9 mouse cellular contexts compared by ENCODE assay signal in the genomic region with DNA sequence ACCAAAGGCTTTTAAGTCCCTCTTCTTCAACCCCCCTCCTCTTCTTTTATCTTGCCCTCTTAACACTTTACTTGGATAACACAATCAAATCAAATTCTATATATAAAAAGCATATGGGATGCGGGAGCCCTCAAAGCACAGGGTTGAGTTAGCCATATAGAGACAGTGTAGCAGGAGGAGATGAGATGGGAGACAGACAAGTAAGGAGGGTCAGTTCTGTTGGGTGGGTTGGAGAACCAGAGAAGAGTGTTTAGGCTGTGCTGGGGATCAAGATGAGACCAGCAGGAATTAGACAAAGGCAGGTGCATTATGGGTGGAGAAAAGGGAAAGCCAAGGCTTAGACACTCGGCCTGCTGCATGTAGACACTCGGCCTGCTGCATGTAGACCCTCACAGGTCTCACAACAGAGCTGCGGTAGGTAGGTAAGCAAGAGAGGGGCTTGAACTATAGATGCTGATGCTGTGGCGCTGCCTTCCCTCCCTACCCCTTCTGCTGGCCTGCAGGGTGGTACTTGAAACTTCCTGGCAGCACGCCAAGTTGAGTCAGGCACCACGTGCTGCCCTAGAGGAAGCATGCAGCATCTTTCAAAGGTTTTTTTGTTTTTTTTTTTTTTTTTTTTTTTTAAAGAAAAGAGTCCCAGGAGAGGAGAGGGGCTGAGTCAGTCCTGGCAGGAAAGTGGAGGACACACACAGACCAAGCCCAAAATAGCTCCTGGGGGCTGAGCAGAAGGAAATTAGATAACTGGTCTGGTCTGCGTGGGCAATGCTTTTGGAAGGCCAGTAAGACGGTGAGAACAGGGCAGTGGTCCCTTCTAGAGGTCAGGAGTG.
DNase-seq lines count a peak whose midpoint lies in the region; ATAC-seq lines count a peak whose summit lies in the region.
"Had no signal": no experiment of that assay in that cellular context is flagged by ENCODE, and none has a peak within 500 bp of the region (broad histone marks: within the 10 kb centered on the region; RNA-seq: fewer than 3 reads in every experiment).

No protein-coding gene starts in this region.

- no peak overlapping the region; the same call in 1 of the 2 replicates for H3K9ac ChIP-seq in embryonic facial prominence, embryonic 11.5 days (replicated peaks; ENCODE audit: low read length)
- H3K9ac ChIP-seq in heart, embryonic 13.5 days: no peak overlapping the region
- no peak overlapping the region for H3K9ac ChIP-seq in stomach, embryonic 14.5 days (replicated peaks; ENCODE audit: low read depth, low read length)
- H3K9ac ChIP-seq: liver, embryonic 14.5 days had no signal

- ATAC-seq in embryonic facial prominence, embryonic 11.5 days (replicated peaks; ENCODE audit: insufficient number of reproducible peaks, low FRiP score, low TSS enrichment, low read depth): peak; percentile 87
- 0 out of 2 replicates have a peak, but pooled peaks have one; percentile 16 for ATAC-seq in heart, embryonic 13.5 days (ENCODE audit: extremely low read depth, insufficient number of reproducible peaks, low FRiP score, low TSS enrichment)
- ATAC-seq in stomach, embryonic 14.5 days (ENCODE audit: insufficient number of reproducible peaks, insufficient read depth, low FRiP score, low read depth): peak; percentile 65; the same call in 1 of the 2 replicates

- intact Hi-C loops in heart, postnatal 25 days (cut with DNase I): loop anchor here (2.0 kb wide), 1 partner anchor 31 kb away; no protein-coding TSS in a partner anchor

- H3K27ac ChIP-seq in embryonic facial prominence, embryonic 11.5 days (replicated peaks; ENCODE audit: low read depth, low read length): no peak overlapping the region; the same call in 1 of the 2 replicates
- peak overlapping the region; percentile 76 for H3K27ac ChIP-seq in heart, embryonic 13.5 days (replicated peaks)
- H3K27ac ChIP-seq in midbrain, embryonic 10.5 days (replicated peaks): peak overlapping the region; percentile 75
- peak overlapping the region; percentile 40; the same call in 1 of the 2 replicates for H3K27ac ChIP-seq in stomach, embryonic 14.5 days (ENCODE audit: low read length)
- H3K27ac ChIP-seq: liver, embryonic 14.5 days had no signal

- H3K27me3 ChIP-seq in embryonic facial prominence, embryonic 11.5 days (ENCODE audit: control insufficient read depth, insufficient read depth, low read length): no peaks in the 10 kb centered on the region
- H3K27me3 ChIP-seq in heart, embryonic 13.5 days (replicated peaks): no peaks in the 10 kb centered on the region
- 0 out of 2 replicates have a peak, but pooled peaks cover 3% of the 10 kb centered on the region for H3K27me3 ChIP-seq in midbrain, embryonic 10.5 days (ENCODE audit: low read depth, poor library complexity, severe bottlenecking)
- H3K27me3 ChIP-seq in stomach, embryonic 14.5 days (ENCODE audit: control insufficient read depth, insufficient read depth, low read length): no peaks in the 10 kb centered on the region

- H3K4me1 ChIP-seq in embryonic facial prominence, embryonic 11.5 days (ENCODE audit: control insufficient read depth, insufficient read depth, low read length): peaks cover 2% of the 10 kb centered on the region
- H3K4me1 ChIP-seq in heart, embryonic 13.5 days: peaks cover 35% of the 10 kb centered on the region
- peaks cover 34% of the 10 kb centered on the region for H3K4me1 ChIP-seq in midbrain, embryonic 10.5 days
- H3K4me1 ChIP-seq in stomach, embryonic 14.5 days (ENCODE audit: control insufficient read depth, insufficient read depth, low read length): peaks cover 12% of the 10 kb centered on the region; the same call in 1 of the 2 replicates

- no peaks in the 10 kb centered on the region for H3K9me3 ChIP-seq in embryonic facial prominence, embryonic 11.5 days (replicated peaks; ENCODE audit: control insufficient read depth, low read length)
- no peaks in the 10 kb centered on the region for H3K9me3 ChIP-seq in heart, embryonic 13.5 days
- no peaks in the 10 kb centered on the region for H3K9me3 ChIP-seq in midbrain, embryonic 10.5 days (replicated peaks)
- no peaks in the 10 kb centered on the region for H3K9me3 ChIP-seq in stomach, embryonic 14.5 days (ENCODE audit: control insufficient read depth, low read depth, low read length)

- WGBS in embryonic facial prominence, embryonic 11.5 days: 39% methylated on average over 9 of the region's 9 CpGs
- WGBS in heart, embryonic 13.5 days: 27% methylated on average over 9 of the region's 9 CpGs
- 68% methylated on average over 9 of the region's 9 CpGs for WGBS in midbrain, embryonic 10.5 days
- WGBS in stomach, embryonic 14.5 days: 41% methylated on average over 9 of the region's 9 CpGs

- H3K4me3 ChIP-seq in embryonic facial prominence, embryonic 11.5 days (ENCODE audit: low read depth, low read length): no peak overlapping the region
- no peak overlapping the region for H3K4me3 ChIP-seq in heart, embryonic 13.5 days
- no peak overlapping the region for H3K4me3 ChIP-seq in midbrain, embryonic 10.5 days
- no peak overlapping the region for H3K4me3 ChIP-seq in stomach, embryonic 14.5 days (ENCODE audit: low read depth, low read length)

- H3K36me3 ChIP-seq in embryonic facial prominence, embryonic 11.5 days (replicated peaks; ENCODE audit: control insufficient read depth, insufficient read depth, low read depth, low read length): no peaks in the 10 kb centered on the region
- H3K36me3 ChIP-seq in heart, embryonic 13.5 days: no peaks in the 10 kb centered on the region
- no peaks in the 10 kb centered on the region for H3K36me3 ChIP-seq in midbrain, embryonic 10.5 days
- H3K36me3 ChIP-seq in stomach, embryonic 14.5 days (ENCODE audit: control insufficient read depth, insufficient read depth, low read length): no peaks in the 10 kb centered on the region

- no peak overlapping the region for H3K4me2 ChIP-seq in embryonic facial prominence, embryonic 11.5 days (ENCODE audit: low read depth, low read length)
- H3K4me2 ChIP-seq in heart, embryonic 13.5 days: peak overlapping the region; percentile 31
- H3K4me2 ChIP-seq in stomach, embryonic 14.5 days (replicated peaks; ENCODE audit: low read depth, low read length): no peak overlapping the region

- DNase-seq in heart, adult 11 months: peak; percentile 95
- DNase-seq in heart, postnatal 25 days (ENCODE audit: low spot score): no peak
- peak; percentile 36 for DNase-seq in WW6 (ENCODE audit: low read depth, low spot score)
- peak; percentile 85 for DNase-seq in embryonic facial prominence, embryonic 11.5 days (ENCODE audit: low spot score)
- peak; percentile 78 for DNase-seq in kidney, postnatal 10 days
- peak; percentile 39 for DNase-seq in midbrain, embryonic 10.5 days (ENCODE audit: low spot score)

Comparison
In these comparisons a context has a peak if more than half of its experiments do, and no peak if none do; other contexts are left out.
1. ATAC-seq: peak in every context shown above with its lines; median percentile 87 in embryonic facial prominence, embryonic 11.5 days; 65 in stomach, embryonic 14.5 days; 16 in heart, embryonic 13.5 days.